Mouse (Mus musculus): ENCODE results near the gene Gckr.

The Gckr gene

GRCm38 (mm10) chr5:31297047-31297757, at the start of gene Gckr:
Gene Gckr (plus strand): TSS chr5:31297443.
- DNase-seq (ENCODE audit: extremely low read depth, low read depth, low spot score): no peak

DNA sequence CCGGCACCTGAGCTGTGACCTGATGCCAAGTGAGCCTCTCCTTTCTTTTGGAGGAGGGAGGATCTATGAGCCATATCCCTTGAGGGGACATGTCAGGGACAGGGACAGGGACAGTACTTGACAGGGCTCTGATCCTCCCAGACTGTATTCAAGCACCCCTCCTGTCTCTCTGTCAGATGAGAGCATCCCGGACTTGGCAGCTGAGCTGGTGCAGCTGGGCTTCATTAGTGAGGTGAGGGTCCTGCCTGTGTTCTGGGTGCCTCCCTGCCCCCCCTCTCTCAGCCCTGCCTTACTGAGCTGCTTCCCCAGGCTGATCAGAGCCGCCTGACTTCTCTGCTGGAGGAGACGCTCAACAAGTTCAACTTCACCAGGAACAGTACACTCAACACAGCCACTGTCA, 46.5 kb upstream of the Gckr start:
- DNase-seq (ENCODE audit: extremely low read depth, low read depth, low spot score): no peak

- no peak for DNase-seq (ENCODE audit: extremely low read depth, low read depth, low spot score)
Observed at GRCm38 (mm10) chr5:31251541-31252101, 45.6 kb upstream of the Gckr start, which contains the start of gene Krtcap3. Gene Krtcap3 (plus strand): TSS chr5:31251691.

DNA sequence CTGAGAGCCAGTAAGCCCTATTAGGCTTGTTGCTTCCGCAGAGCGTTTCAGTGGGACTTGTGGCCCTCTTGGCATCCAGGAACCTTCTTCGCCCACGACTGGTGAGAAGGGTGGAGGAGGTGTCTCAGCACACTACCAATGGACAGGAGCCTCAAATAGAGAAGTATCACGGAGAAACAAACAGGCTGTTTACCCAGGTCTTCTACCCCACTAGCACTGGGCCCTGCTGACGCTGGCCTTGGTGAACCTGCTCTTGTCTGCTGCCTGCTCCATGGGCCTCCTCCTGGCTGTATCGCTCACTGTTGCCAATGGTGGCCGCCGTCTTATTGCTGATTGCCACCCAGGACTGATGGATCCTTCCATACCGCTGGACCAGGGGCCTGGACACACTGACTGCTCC, 45.1 kb upstream of the Gckr start:
- DNase-seq (ENCODE audit: extremely low read depth, low read depth, low spot score): no peak

GRCm38 (mm10) chr5:31252795-31253545, 44.3 kb upstream of the Gckr start:
- no peak for DNase-seq (ENCODE audit: extremely low read depth, low read depth, low spot score)

- DNase-seq (ENCODE audit: extremely low read depth, low read depth, low spot score): no peak
Observed at GRCm38 (mm10) chr5:31253806-31254205, 43.4 kb upstream of the Gckr start.

DNA sequence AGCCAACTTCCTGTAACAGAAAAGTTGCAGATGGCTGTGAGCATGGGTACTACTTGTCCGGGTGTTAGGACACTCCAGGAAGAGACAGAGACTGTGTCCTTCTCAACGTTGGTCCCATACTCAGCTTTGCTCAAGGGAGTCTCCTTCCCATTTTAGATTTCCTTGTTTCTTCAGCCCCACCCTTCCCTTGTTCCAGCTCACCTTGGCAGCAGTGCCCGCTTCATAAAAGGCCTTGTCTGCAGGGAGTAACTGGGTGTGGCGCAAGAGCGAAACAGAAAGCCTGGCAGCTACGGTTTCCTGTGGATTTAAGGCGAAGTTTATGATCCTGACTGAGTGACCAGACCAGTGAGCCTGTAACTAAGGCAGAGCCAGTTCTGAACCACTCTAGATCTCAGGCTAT, 42.8 kb upstream of the Gckr start:
- peak; percentile 70 for DNase-seq (ENCODE audit: extremely low read depth, low read depth, low spot score)

GRCm38 (mm10) chr5:31254901-31255300, 42.3 kb upstream of the Gckr start:
- no peak for DNase-seq (ENCODE audit: extremely low read depth, low read depth, low spot score)

- DNase-seq (ENCODE audit: extremely low read depth, low read depth, low spot score): no peak
Observed at GRCm38 (mm10) chr5:31255381-31255780, 41.9 kb upstream of the Gckr start.

DNA sequence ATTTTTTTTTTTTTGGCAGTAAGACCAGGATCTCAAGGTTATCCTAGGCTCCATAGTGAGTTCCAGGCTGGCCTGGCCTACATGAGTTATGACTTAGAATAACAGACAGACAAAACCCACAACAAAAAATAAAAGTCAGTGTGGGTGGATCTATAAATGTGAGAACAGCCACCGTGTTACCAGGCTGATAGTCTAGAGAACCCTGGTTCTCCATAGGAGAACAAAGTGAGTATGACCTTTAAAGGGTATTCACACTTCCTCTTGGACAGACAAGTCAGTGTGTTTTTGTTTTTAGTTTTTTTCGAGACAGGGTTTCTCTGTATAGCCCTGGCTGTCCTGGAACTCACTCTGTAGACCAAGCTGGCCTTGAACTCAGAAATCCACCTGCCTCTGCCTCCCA, 41.3 kb upstream of the Gckr start:
- no peak for DNase-seq (ENCODE audit: extremely low read depth, low read depth, low spot score)

GRCm38 (mm10) chr5:31257616-31258015, 39.6 kb upstream of the Gckr start:
- DNase-seq (ENCODE audit: extremely low read depth, low read depth, low spot score): no peak

GRCm38 (mm10) chr5:31266101-31266500, 31.1 kb upstream of the Gckr start:
- DNase-seq (ENCODE audit: extremely low read depth, low read depth, low spot score): no peak

- DNase-seq (ENCODE audit: extremely low read depth, low read depth, low spot score): no peak
Observed at GRCm38 (mm10) chr5:31267686-31268085, 29.6 kb upstream of the Gckr start.

- DNase-seq (ENCODE audit: extremely low read depth, low read depth, low spot score): no peak
Observed at GRCm38 (mm10) chr5:31273018-31273417, 24.2 kb upstream of the Gckr start.

DNA sequence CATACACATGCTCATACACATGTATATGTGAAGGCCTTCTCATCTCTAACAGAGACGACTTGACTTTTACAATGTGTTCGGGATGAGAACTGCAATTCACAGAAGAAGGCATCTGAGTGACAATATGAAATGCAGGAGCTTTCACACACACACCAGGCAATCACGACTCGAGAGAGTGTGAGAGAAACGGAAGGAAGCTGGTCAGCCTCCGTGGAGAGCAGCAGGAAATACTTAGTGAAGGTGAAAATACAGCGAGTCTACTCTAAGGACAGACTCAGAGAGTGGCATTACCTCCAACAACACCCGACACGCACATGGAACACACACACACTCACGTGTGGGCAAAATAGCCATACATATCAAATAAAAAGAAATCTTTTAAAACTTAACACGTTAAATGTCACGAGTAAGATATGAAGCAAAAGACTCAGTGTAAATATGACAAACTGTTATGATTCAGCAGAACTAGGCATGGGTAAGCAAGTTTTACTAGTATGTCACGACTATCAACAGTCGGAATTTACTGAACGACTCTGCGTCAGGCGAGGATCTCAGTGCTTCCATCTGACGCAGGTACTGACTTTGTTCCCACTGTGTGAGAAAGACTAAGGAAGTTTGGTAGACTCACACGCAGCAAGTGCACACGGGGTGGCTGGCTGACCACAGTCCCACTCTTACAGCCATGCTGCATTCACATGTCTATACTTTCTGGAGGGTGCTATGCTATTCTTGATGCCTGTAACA, 17.8 kb upstream of the Gckr start:
- DNase-seq (ENCODE audit: extremely low read depth, low read depth, low spot score): no peak

DNA sequence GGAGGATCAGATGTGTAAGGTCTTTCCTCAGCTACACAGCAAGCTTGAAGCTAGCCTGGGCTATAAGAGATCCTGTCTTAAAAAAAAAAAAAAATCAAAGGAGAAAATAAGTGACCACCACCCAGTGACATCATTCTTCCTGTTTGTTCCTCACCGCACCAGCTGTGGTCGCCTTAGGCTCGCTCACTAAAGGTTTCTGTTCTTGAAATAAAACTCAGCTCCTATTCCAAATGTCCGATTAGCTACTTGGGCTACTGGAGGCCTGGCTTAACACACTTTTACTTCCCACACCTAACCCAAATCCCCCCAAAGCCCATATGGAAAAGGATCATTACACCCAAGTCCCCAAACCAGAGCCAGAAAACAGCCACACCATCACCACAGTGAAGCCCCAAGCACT, 9.0 kb upstream of the Gckr start:
- no peak for DNase-seq (ENCODE audit: extremely low read depth, low read depth, low spot score)

GRCm38 (mm10) chr5:31288655-31289054, 8.6 kb upstream of the Gckr start:
- DNase-seq (ENCODE audit: extremely low read depth, low read depth, low spot score): no peak

DNA sequence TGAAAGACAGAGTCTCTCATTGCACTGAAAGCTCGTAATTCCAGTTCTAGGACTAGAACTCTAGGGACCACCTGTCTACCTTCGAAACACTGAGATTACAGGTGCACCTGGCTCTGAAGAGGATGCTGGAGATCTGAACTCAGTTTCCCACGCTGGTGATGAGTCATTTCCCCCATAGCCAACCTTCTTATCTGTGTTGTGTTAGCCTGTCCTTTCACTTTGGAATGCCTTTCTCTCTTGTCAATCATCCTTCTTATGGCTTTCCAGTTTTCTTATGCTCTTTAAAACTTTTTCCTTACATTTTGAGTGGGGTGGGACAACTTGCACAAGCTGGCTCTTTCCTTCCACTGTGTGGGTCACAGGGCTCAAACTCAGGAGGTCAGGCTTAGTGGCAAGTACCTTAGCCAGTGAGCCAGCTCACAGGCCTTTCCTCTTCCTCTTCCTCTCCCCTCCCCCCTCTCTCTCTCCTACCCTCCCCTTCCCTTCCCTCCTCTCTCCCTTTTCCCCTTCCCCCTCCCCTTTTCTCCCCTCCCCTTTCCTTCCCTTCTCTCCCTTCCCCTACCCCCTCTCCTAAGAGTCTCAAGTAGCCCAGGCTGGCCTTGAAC, 7.5 kb upstream of the Gckr start:
- no peak for DNase-seq (ENCODE audit: extremely low read depth, low read depth, low spot score)

DNA sequence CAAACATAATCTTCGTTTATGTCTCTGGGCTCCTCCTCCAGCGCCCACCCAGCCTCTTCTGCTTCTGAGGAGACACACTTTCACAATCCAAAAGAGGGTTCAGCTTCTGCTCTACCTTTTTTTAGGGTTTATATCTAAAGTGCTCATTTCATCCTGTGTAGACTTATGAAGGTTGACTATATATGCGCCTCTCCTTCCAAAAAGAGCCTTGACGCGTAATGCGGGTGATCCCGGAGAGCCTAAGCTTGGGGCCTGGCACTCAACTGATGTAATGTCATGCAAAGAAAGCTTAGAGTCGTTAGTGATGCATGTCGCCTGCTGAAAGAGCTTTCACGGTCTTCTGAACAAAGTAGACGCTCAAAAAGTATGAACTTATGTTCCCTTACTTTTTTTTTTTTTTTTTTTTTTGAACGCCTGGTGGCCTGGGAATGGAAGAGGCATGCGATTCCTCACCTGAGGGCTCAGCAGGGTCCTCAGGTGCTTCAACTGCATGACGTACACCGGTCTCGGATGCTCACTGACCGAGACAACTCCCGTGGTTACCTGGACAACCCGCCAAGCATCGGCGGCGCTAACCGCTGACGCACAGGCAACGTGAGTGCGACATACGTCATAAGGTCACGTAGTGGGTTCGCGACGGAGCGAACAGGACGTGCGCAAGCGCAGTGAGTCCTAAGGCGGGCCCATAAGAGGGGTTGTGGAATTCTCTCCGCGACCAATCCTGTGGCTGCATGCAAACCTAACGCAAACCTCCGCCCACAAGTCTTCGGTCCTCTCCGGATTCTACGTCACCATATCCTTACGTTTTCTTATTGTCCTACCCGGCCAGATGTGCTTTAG, 6.5 kb upstream of the Gckr start, which contains the start of gene Ift172:
Gene Ift172 (minus strand): TSS at position 596 of the 840 bp plus-strand sequence.
- DNase-seq (ENCODE audit: extremely low read depth, low read depth, low spot score): peak; percentile 87

GRCm38 (mm10) chr5:31291361-31291688, 5.9 kb upstream of the Gckr start:
- DNase-seq (ENCODE audit: extremely low read depth, low read depth, low spot score): no peak
